Mouse (Mus musculus) MEL-GATA-1-ER (cell line): ENCODE results near the gene Pigx.

Experiments used
- DNase-seq: peaks from one replicate; pipeline ENCODE4 v3.0.0-alpha.2; 2012; ENCODE audit warnings: low read depth; ENCODE audit errors: extremely low read depth

Pigx gene

DNA sequence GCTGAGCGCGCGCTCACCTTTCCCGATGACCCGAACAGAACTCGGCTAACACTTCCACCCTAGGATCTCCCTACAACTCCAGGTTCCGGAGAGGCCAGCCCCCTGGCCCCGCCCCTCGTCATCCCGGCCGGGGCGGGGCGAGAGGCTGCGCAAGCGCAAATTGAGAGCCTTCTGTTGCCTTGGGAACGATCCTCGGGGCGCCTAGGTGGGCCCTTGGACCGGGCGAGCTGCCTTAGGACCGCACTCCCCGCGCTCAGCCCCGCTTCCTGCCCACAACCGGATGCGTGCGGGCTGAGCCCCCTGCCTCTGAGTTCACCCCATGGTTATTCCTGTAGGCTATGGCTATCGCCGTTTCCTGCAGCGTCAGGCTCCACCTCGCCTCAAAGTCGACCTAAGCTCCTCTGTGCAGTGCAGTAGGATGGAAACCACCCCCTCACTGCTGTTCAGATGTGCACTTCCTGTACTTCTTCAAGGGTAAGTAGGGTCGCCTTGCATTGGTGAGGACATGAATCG lies at the start of gene Pigx, which contains the start of gene Cep19:
Gene Pigx, minus strand, starts transcription at position 103 of the 513 bp plus-strand sequence.
Gene Cep19, plus strand, starts transcription at position 163 of the 513 bp plus-strand sequence.
- DNase-seq: peak; percentile 67

DNA sequence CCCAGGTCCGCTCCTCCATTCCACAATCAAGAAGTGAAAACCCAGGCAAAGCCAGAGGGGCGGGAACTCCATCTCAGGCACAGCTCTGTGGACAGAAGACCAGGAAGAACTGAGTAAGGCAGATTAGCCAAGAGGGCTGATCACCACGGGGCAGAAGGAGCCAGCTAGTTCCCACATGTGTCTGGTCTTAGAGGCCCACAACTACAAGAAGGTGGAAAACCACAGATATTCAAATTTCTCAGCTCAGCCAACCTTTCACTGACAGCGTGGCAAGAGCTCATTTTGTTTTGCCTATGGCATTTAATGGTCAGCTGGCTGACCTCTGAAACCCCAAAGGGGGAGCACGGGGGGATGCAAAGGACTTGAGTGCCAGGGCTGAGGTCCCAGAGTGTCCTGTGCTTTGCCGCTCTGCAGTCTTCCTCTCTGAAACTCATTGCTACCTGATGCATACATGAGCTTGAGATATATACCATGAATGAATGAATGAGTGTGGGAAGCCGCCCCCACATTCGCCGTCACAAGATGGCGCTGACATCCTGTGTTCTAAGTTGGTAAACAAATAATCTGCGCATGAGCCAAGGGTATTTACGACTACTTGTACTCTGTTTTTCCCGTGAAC lies 48.2 kb upstream of the Pigx start:
- no peak for DNase-seq

DNA sequence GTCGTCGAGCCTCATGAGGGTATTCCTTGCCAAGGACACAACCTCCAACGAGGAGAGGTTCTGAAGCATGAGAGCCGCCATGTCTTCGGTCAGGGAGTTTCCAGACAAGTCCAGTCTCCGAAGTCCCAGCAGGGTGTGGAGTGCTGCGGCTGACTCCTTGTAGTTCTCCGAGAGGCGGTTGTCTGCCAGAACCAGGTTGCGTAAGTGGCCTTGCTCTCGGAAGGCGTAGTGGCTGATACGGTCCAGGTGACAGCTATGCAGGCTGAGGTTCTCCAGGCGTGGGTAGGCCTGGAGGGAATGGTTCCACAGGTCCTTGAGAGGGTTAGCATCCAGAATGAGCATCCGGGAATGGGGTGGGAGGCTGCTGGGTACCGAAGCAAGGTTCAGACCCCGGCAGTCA lies 45.1 kb upstream of the Pigx start:
- no peak for DNase-seq

DNA sequence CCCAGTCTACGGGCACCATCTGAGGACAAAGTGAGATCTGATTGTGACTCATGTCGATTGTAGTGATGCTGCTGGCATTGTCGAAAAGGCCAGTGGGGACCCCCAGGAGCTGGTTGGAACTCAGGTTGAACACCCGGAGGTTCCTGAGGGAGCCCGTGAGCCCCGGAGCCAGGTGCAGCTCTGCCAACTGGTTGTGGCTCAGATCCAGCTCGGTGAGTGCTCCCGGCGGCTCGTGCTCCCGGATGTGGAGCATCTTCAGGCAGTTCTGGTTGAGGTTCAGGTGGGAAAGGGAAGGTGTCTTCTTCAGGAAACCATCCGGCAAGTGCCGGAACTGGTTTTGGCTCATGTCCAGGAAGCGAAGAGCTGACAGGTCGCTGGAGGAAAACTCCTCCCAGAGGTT lies 44.2 kb upstream of the Pigx start:
- no peak for DNase-seq

DNA sequence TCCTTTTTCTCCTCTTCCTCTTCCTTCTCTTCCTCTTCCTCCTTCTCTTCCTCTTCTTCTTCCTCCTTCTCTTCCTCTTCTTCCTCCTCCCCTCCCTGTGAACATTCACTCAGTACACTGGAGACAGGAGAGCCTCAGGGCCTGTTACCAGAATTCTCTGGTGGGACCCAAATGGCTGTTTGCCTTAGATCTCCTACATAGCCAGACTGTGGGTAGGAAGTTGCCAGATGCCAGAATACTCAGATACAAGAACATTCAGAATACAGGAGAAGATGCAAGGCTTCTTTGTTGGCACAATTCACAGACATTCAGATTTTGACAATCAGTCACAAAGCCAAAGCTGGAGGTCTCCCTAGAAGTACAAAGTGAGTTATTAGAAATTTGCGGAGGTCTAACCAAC lies 39.4 kb upstream of the Pigx start:
- no peak for DNase-seq

DNA sequence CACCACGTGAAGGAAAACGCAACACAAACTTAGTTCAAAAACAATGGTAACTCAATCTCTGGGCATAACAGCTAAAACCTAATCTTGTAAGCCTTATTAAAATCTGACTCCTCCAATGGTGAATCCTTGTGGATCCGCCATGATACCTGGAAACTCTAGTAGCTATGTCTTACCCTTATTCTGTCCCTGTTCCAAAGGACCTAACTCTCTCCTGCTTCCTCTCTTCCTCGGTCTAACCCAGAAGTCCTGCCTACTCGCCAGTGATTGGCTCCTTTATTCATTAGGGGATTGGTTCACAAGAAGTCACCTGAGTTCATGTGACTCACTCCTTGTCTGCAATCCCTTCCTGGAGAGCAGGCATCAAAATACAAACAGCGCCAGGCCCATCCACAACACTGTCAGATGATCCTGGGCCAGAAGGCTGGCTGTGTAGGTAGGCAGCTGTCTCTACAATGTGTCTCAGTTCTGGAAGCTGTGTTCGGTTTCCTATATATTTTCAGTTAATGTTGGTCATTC lies 36.4 kb upstream of the Pigx start:
- DNase-seq: no peak

DNA sequence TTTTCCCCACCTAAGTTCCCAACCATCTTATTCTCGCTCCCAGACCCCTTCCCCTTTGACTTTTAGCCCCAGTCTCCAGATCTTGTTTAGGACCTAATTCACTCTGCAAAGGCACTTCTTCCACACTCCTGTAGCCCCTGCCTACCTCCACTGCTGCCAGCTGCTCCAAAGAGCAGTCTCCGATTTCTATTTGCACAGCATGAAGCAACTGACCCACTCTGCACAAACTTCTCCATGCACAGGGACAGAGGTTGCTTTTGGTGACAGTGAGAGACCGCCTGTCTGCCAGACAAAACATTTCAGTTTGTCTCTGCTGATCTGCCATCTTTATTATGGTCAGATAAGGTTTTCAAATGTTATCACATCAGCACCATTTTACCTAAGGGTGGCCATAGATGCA lies 33.6 kb upstream of the Pigx start:
- DNase-seq: no peak

DNA sequence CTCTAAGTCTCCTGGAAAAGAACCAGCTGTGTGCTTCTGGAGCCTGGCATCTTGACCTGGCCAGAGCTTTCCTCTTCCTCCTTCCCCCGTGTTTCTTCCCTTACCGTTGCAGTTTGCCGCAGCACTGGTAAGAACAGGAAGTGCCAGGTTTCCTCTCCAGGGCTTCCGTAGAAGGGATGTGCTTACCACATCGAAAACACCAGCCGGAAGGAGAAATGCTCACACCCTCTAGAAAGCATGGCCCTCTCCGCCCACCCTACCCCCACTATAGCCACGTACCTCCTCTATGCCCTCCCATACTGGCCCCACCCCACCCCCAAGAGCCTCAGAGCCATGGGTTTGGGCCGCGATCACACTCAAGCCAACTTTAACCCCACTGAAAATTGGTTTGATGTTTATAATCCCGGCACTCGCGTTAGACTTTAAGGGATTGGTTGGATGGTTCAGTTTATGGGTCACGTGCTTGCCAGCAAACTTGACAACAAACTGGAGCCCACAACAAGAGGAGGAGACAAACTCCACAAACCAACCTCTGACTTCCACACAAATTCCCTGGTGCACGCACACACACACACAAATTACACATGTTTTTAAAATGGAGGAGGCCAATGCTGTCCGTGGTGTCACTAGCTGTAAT lies 30.8 kb upstream of the Pigx start:
- peak; percentile 90 for DNase-seq

DNA sequence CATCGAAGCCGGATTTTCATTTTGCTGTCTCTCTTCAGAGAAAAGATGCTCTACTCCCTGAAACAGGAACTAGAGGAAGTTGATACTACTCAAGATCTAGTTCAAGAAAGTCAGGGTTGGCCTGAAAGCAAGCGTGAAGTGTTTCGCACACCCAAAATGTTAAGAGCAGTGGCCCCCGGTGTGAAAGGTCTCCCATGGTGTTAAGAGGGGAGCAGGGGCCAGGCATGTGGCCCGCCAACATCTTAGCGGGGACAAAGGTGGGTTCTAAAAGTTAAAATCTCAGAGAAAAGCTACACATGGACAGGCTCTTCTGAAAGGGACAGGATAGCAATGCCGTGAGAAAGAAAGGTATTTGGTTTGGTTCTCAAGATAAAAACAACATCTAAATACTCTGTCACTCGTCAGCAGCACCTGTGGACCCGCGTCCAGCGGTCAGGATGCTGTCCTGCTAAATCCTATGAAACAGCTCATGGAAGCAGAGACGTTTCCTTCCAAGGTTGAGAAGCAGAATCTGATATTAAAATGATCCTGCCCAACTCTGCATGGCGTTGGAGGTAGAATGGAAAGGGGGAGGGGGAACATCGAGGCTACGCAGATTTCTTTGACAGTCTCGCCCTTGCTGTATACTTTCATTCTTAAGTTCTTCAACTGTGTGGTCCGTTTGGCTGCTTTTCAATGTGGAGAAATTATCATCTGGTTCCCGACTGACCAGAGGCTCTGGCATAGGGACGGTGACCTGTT lies 30.1 kb upstream of the Pigx start:
- DNase-seq: no peak

DNA sequence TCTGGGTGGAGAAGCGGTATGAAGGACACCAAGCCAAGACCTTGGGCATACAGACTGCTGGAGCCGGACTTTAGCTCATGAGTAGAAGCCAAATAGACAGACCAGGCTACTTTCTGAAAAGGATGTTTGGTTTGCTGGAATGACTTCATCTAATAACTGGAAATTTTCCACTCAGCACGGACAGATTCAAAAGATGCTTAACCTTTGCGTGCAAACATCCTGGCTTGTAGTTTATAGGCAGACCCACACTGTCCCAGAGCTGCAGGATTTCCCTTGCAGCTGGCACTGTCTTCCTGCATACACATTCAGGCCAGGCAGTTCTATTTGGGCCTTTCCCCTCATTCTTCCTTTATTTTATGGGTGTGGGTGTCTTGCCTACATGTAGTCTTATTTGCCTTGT lies 27.5 kb upstream of the Pigx start:
- DNase-seq: no peak

DNA sequence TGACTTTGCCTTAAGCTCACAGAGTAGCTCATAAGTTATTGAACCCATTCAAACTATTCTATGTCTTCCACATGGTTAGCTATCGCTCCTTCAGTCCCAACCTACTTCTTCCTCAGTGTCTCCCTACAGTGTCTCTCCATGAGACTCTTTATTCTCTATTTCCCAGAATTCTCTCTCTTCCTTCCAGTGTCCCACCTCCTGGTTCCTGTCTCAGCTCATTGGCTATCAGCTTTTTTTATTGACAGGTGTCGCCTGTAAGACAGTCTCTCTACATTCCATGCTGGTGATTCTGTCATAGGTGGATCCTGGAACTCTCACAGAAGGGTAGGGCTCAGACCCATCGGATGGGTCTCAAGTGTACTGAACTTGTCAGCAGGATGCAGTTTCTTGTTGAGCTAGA lies 25.8 kb upstream of the Pigx start:
- no peak for DNase-seq

DNA sequence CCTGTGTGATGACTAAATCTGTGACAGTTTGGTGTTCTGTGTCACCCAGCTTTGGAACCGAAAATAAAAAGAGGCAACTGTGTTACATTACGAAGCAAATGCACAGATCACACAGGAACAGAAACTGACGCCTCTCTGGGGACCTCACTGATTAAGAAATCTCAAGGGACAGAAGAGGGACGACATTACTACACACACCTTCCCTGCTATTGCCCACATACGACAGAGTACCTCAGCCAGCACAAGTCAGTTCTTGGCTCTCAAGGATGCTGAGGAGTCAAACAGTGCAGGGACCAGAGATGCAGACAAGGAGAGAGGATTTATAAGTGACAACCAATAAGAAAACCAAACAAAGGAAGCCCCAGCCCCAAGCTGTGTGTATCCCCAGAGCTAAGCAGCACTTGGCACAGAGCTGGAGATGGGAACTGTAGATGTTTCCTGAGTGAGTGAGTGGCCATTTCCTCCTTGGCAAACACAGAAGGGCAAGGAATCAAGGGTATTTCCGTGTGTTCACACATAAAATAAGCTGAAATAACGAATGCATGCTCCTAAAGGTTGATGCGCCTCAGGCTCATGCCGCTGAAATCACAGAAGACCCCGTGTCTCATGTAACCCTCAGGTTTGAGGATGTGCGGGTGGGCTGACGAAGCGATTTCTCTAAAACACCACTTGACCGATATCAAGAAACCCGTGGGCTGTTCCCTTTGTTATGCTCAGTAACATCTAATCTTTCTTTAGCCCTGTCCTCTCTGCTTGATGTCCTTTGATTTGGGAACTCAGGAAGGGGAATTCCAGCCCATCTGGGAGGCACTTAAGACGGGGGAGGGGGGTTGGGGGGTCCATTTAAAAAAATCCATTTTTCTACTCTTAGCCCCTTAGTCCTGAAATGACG lies 25.1 kb upstream of the Pigx start:
- no peak for DNase-seq

DNA sequence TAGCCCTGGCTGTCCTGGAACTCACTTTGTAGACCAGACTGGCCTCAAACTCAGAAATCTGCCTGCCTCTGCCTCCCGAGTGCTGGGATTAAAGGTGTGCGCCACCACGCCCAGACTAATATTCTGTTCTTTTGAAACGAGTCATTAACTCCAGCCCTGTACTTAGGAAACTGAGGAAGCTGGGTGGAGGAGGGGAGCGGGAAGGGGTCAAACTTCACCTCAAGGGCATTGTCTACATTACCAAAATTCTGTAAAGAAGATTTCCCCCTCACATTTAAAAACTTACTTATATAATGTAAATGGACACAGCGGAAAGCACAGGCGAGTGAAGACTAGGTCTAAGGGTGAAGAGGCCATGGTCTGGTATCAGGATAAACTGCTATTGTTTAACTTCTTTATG lies 24.5 kb upstream of the Pigx start:
- no peak for DNase-seq

DNA sequence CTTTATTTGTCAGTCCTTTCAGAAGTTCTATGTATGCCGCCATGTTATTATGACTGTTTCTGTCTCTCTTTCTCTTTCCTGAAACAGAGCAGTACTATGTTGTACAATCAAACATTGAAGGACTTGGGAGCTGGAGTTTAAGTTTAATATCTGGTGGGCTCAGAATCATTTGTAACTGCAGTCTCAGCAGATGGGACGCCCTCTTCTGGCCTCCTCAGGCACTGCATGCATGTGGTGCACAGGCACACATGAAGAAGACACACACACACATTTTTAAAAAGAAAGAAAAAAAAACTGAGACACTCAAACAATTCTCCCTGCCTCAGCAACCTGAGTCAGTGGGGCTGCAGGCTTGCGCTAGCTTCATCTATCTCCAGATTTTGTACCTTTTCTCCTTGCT lies 20.9 kb upstream of the Pigx start:
- no peak for DNase-seq

DNA sequence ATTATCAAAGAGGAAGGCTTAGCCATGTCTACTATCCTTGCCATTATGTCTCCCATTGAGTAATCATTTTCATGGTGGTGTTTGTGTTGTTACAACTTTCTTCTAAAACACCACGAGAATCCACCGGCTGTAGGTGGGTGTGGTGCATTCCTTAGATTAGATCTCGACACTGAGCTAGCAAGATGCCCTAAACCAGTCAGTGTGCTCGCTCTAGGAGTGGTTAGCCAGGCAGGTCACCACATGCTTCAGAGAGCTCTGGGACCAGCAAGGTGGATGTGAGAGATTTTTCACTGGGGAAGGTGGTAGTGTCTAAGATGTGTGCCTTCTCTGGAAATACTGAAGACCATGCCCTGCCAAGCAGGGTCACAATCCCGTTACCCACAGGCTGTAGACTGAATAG lies 16.6 kb upstream of the Pigx start:
- no peak for DNase-seq

DNA sequence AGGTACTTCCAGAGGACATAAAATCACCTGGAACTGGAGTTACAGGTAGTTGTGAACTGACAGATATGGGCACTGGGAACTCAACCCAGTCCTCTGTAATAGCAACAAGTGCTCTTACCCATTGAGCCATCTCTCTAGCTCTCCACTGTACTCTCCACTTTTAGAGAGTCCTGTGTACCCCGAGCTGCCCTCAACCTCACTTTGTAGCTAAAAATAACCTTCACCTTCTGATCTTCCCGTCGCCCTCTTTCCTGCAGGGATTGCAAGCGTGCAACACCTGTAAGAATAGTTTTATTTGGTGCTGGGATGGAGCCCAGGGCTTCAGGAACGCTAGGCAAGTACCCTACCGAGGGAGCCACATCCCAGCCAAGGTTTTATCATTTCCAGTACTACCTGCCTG lies 16.2 kb upstream of the Pigx start:
- DNase-seq: no peak

DNA sequence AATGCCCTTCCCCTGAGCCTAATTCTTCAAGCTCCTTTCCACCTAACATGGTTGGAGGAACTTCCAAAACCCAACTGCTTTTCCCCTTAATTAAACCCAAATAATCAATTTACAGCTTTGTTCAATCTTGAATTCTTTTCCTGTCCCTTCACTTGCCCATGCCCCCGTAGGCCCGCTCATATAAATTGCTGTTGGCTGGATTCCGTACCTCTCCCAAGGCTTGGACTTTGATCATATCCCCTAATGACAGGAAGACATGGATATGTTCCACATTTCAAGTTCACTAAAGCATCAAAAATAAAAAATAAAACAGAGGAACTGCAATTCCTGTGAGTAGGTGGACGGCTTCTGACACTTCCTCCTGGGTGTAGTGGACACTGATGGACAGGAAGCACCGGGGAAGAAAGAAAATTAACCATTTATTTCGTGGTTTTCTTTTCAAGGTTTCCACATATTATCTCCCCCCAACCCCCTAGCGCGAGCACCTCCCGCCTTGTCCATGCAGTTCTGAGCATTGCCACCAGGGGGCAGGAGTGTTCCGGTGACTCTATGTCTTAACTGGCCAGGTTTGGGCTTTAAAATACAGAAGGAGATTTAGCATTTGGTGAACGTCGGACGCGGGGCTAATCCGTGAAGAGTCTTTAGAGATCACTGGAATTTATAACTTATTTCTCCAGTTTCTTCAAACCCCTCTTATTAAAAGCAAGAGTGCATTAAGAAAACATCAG lies 15.6 kb upstream of the Pigx start:
- peak; percentile 61 for DNase-seq

DNA sequence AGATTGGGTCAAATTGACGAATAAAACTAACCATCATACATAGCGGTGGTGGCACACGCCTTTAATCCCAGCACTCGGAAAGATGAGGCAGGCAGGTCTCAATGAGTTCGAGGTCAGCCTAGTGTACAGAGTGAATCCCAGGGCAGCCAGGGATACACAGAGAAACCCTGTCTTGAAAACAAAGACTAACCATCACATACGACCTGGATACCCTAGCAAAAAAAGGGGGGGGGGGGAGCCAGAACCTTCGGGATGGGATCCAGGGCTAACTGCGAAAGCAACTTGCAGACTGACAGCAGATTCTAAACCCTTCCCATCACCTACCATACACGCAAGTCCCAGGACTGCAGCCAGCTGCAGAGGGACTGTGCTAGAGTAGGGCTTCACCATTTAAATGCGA lies 14.9 kb upstream of the Pigx start:
- DNase-seq: no peak

DNA sequence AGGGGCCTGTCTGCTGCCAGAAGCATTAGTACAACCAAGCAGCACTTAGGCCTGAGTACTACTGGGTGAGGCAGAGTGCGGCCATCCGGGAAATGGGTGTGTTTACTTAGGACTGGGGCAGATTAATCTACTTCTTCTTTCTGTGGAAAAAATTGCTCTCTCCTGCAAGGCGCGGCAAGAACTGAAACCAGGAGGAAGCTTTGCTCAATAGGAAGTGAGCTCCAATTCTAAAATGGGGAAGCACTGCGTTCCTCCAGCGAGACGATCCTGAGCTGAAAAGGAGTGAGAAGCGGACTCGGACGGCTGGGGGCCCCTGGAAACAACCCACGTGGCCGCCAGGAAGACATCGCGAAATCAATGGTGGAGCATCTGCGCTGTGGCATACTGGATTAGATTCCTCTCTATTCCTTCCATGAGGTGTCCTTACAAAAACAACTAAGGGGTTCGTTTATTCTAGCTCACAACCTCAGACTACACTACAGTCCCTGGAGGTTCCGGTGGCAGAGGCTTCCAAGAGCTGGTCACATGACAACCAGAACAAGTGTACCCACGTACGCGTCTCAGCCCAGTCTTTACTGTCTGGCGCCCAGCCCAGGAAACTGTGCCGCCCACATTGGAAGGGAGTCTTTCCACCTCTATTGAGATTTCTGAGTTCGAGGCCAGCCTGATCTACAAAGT lies 14.1 kb upstream of the Pigx start:
- peak; percentile 96 for DNase-seq
